Mouse (Mus musculus) embryonic facial prominence, embryonic 10.5 days (tissue): ENCODE results near the gene Iscu. TPM values are rescaled to one million over a fixed set of nuclear protein-coding genes. Genes with fewer than 3 reads are reported as not detected.
A peak's percentile ranks its signal among the peaks of the same experiment; 100 is the strongest.
"Not testable (repeated sequence)": the region's sequence is repeated elsewhere in the genome, so short reads cannot be mapped to it uniquely, and the experiment has no call there.

Source experiments
- DNase-seq: peaks from one replicate; pipeline ENCODE4 v3.0.0-alpha.2; 2017; ENCODE audit warnings: low spot score
- H3K27ac ChIP-seq: fragments of 300-500 bp; sonication (generic); replicated peaks from 2 replicates; pipeline ENCODE4 v1.5.1; 2016; ENCODE audit warnings: mild to moderate bottlenecking
- H3K27me3 ChIP-seq: fragments of 300-500 bp; sonication (generic); replicated peaks from 2 replicates; pipeline ENCODE4 v1.6.1; 2016; ENCODE audit warnings: low read depth, mild to moderate bottlenecking; ENCODE audit not compliant: poor library complexity, severe bottlenecking
- H3K36me3 ChIP-seq: fragments of 300-500 bp; sonication (generic); replicated peaks from 2 replicates; pipeline ENCODE4 v1.6.1; 2016; ENCODE audit warnings: mild to moderate bottlenecking, moderate library complexity
- H3K4me1 ChIP-seq: fragments of 300-500 bp; sonication (generic); 2 replicates; pipeline ENCODE4 v1.6.1; 2016
- H3K4me3 ChIP-seq: fragments of 300-500 bp; sonication (generic); 2 replicates; pipeline ENCODE4 v1.5.1; 2016; ENCODE audit warnings: mild to moderate bottlenecking, moderate library complexity
- H3K9me3 ChIP-seq: fragments of 300-500 bp; sonication (generic); 2 replicates; pipeline ENCODE4 v1.6.1; 2016; ENCODE audit warnings: mild to moderate bottlenecking
- WGBS: fragments of 180-500 bp; shearing (Covaris S2); methylation state at CpG from one replicate; pipeline ENCODE4 v1.1.7; 2016; 5-methylcytosine and 5-hydroxymethylcytosine counted together
- polyA plus RNA-seq: library from polyadenylated mRNA; unstranded; fragments of >200 nt; fragmentation: Nextera tagmentation; extraction: Ambion mirVana; gene quantifications from 2 replicates; pipeline ENCODE4 v1.2.1, GENCODE M21; 2016

The Iscu gene
- polyA plus RNA-seq, 1 experiment from 2014 or later: 103 TPM

- Histone ChIP-seq H3K36me3 (peaks cover 59% of the 10 kb centered on the region), H3K4me1 (peaks cover 30% of the 10 kb centered on the region), H3K9me3 (no peaks in the 10 kb centered on the region), H3K27me3 (no peaks in the 10 kb centered on the region), H3K27ac (no peak overlapping the region), H3K4me3 (no peak overlapping the region)
- WGBS: 90% methylated on average over 8 of the region's 8 CpGs
- no peak for DNase-seq
Measured at GRCm38 (mm10) chr5:113768806-113769205, 3.7 kb upstream of the Iscu start.

DNA sequence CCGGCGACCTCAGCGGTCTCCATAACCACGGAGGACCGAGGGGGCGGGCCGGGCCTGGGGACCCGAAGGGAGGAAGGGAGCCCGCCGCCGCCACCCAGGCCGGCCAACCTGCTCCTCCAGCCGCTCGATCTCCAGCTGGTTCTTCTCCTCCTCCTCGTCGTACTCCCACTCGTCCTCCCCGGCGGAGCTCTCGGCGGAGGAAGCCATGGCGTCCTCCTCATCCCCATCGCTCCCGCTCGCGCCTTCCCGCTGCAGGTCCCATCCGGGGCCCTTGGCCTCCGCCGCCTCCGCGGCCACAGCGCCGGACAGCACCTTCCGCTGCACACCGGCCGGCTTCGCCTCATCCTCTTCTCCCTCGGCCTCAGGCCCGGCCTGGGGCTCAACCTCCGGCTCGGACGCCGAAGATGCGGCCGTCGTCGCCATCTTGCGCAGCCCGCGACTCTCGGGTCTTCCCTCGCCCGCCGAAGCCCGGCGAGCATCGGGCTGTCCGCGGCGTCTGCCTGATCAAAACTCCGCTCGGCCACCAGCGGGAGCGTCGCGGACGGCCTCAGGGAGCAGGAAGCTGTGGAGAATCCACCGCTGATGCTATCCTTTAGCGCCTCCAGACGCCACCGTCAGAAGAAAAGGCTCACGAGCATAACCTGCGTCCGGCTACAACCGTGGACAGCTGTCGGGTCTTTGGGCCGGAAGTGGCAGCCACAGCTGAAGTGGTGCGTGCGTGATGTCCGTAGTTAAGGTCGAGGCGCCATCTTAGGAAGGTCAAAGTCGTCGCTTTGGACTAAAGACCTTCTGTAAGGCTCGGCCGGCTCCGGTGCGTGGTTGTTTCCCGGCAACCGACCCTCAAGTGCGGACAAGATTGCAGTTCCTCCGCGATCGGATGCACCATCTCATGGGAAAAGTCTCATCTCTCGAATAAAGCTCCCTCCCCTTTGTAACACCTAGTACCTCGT lies 1.1 kb upstream of the Iscu start:
- Histone ChIP-seq H3K4me3 (peak overlapping the region; percentile 100), H3K36me3 (peaks cover 56% of the 10 kb centered on the region), H3K27ac (peak overlapping the region; percentile 99), H3K4me1 (peaks cover 32% of the 10 kb centered on the region), H3K27me3 (no peaks in the 10 kb centered on the region), H3K9me3 (no peaks in the 10 kb centered on the region)
- DNase-seq: peak; percentile 88
- under 1% methylated on average over 97 of the region's 97 CpGs for WGBS

GRCm38 (mm10) chr5:113772905-113773519 lies 464 bp downstream of the Iscu start:
- Histone ChIP-seq H3K27me3 (no peaks in the 10 kb centered on the region), H3K4me3 (peak overlapping the region; percentile 100), H3K4me1 (peaks cover 32% of the 10 kb centered on the region), H3K36me3 (peaks cover 54% of the 10 kb centered on the region), H3K27ac (peak overlapping the region; percentile 99), H3K9me3 (no peaks in the 10 kb centered on the region)
- DNase-seq: peak; percentile 16
- WGBS: 1% methylated on average over 38 of the region's 38 CpGs

- H3K27ac ChIP-seq: no peak overlapping the region
- peak; percentile 89 for DNase-seq
- H3K4me3 ChIP-seq: peak overlapping the region; percentile 100
- WGBS: 2% methylated on average over 7 of the region's 7 CpGs
- no peaks in the 10 kb centered on the region for H3K9me3 ChIP-seq
- peaks cover 54% of the 10 kb centered on the region for H3K36me3 ChIP-seq
- peaks cover 32% of the 10 kb centered on the region for H3K4me1 ChIP-seq
- no peaks in the 10 kb centered on the region for H3K27me3 ChIP-seq
Measured at GRCm38 (mm10) chr5:113773664-113774063, 1.1 kb downstream of the Iscu start.

GRCm38 (mm10) chr5:113775585-113775984 lies 3.0 kb downstream of the Iscu start:
- WGBS: 91% methylated on average over 10 of the region's 10 CpGs
- Histone ChIP-seq H3K27ac (no peak overlapping the region), H3K27me3 (no peaks in the 10 kb centered on the region)

GRCm38 (mm10) chr5:113776128-113776895 lies 3.8 kb downstream of the Iscu start:
- Histone ChIP-seq H3K27ac (no peak overlapping the region; the same call in 1 of the 2 replicates), H3K27me3 (no peaks in the 10 kb centered on the region), H3K9me3 (no peaks in the 10 kb centered on the region), H3K4me1 (peaks cover 19% of the 10 kb centered on the region), H3K36me3 (peaks cover 47% of the 10 kb centered on the region), H3K4me3 (no peak overlapping the region)
- WGBS: 92% methylated on average over 15 of the region's 15 CpGs
- no peak for DNase-seq

More at GRCm38 (mm10) chr5:113775585-113775984, 3.0 kb downstream of the Iscu start:
- DNase-seq: no peak
- H3K9me3 ChIP-seq: no peaks in the 10 kb centered on the region
- no peak overlapping the region for H3K4me3 ChIP-seq
- H3K36me3 ChIP-seq: peaks cover 47% of the 10 kb centered on the region
- H3K4me1 ChIP-seq: peaks cover 13% of the 10 kb centered on the region

- DNase-seq: no peak
- Histone ChIP-seq H3K27ac (no peak overlapping the region), H3K9me3 (no peaks in the 10 kb centered on the region), H3K27me3 (no peaks in the 10 kb centered on the region), H3K4me1 (peaks cover 21% of the 10 kb centered on the region), H3K4me3 (no peak overlapping the region), H3K36me3 (peaks cover 47% of the 10 kb centered on the region)
- WGBS: 89% methylated on average over 8 of the region's 8 CpGs
Measured at GRCm38 (mm10) chr5:113776896-113777226, 4.3 kb downstream of the Iscu start.

DNA sequence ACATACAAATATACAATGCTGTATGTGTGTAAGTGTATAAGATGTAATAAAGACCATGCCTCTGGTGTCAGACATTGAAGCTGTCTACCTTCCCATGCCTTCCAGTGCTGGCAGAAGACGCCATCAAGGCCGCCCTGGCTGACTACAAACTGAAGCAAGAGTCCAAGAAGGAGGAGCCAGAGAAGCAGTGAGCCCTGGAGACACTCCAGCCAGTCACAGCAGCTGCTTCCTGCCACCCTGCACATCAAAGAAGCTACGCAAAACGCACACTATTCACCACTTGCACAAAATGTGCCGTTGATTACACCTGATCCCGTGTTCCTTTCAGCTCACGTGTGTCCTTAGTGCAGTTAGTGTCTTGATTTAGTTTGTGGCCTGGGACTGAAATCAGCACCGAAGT lies 5.2 kb downstream of the Iscu start:
- not testable (repeated sequence) for H3K9me3 ChIP-seq, H3K27me3 ChIP-seq, H3K4me3 ChIP-seq, H3K27ac ChIP-seq, DNase-seq
- Histone ChIP-seq H3K4me1 (peaks cover 26% of the 10 kb centered on the region), H3K36me3 (peaks cover 47% of the 10 kb centered on the region)
- WGBS: 86% methylated on average over 8 of the region's 8 CpGs

DNA sequence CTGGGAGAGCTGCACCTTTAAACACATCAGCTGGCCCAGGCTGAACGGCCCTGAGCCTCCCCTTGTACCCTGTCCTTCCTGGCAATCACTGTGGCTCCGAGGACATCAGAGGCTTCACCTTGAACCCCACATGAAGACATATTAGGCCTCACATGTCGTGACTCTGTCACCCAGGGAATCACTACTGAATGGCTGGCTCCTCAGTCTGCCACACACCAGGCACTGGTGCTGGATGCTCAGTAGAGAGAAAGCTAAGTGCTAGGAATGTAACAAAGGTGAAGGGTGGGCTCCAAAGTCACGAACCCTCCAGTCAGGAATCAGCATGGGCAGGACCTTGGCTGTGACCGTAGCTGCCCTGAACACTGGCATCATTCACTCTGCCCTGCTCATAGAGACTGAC lies 7.0 kb downstream of the Iscu start:
- Histone ChIP-seq H3K4me1 (peaks cover 32% of the 10 kb centered on the region), H3K9me3 (no peaks in the 10 kb centered on the region), H3K36me3 (peaks cover 43% of the 10 kb centered on the region), H3K27me3 (peaks cover 12% of the 10 kb centered on the region), H3K4me3 (no peak overlapping the region), H3K27ac (no peak overlapping the region; the same call in 1 of the 2 replicates)
- 79% methylated on average over 5 of the region's 5 CpGs for WGBS
- no peak for DNase-seq

DNA sequence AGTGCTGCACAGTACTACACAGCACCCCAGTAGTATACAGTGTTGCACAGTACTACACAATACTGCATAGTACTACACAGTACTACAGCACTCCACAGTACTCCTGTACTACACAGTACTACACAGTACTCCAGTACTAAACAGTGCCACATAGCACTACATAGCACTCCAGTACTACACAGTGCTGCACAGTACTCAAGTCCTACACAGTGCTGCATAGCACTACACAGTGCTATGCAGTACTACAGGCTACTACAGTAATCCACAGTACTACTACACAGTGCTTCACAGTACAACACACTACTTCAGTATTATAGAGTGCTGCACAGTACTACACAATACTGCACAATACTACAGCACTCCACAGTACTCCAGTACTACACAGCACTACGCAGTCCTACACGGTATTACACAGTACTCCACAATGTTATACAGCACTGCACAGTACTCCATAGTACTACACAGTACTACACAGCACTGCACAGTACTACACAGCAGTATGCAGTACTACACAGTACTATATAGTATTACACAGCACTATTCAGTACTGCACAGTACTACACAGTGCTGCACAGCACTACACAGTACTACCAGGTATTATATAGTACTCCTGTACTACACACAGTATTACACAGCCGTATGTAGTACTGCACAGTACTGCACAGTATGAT lies 7.7 kb downstream of the Iscu start:
- 96% methylated on average over 3 of the region's 3 CpGs for WGBS
- no peak for DNase-seq

GRCm38 (mm10) chr5:113780763-113781162 lies 8.2 kb downstream of the Iscu start:
- H3K36me3 ChIP-seq: peaks cover 31% of the 10 kb centered on the region
- H3K27me3 ChIP-seq: peaks cover 12% of the 10 kb centered on the region
- peaks cover 38% of the 10 kb centered on the region for H3K4me1 ChIP-seq
- DNase-seq: no peak
- peak overlapping the region; percentile 20; the same call in 1 of the 2 replicates for H3K27ac ChIP-seq
- WGBS: 90% methylated on average over 5 of the region's 5 CpGs
- no peak overlapping the region for H3K4me3 ChIP-seq
- no peaks in the 10 kb centered on the region for H3K9me3 ChIP-seq

More for the DNA sequence above, 7.7 kb downstream of the Iscu start:
- H3K27me3 ChIP-seq: peaks cover 12% of the 10 kb centered on the region
- no peak overlapping the region for H3K4me3 ChIP-seq
- no peak overlapping the region for H3K27ac ChIP-seq
- H3K4me1 ChIP-seq: peaks cover 38% of the 10 kb centered on the region
- H3K36me3 ChIP-seq: peaks cover 37% of the 10 kb centered on the region
- no peaks in the 10 kb centered on the region for H3K9me3 ChIP-seq

DNA sequence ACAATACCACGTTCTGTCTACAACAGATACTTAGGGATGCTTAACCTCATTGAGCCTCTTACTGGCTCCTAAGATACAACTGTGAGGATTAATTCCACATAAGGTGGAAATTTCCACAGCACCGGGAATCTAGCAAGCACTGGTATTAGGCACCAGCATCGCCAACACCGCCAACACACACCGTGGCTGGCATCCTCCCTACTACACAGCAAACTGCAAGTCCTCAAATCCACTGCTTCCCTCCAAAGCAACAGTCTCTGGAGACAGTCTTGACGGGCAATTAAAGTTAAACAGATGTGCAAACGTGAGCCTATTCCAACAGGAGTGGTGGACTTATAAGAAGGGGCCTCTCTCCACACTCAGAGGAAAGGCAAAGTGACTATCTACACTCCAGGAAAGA lies 8.7 kb downstream of the Iscu start:
- no peak for DNase-seq
- Histone ChIP-seq H3K27ac (peak overlapping the region; percentile 20), H3K4me3 (no peak overlapping the region), H3K36me3 (peaks cover 26% of the 10 kb centered on the region), H3K27me3 (peaks cover 12% of the 10 kb centered on the region), H3K9me3 (no peaks in the 10 kb centered on the region), H3K4me1 (peaks cover 38% of the 10 kb centered on the region)
- WGBS: 77% methylated on average over 7 of the region's 7 CpGs
